Mouse (Mus musculus) thymus, adult 2 months (tissue): ENCODE data around the gene Cacnb2.

Source experiments
- CTCF ChIP-seq: fragments of 200-500 bp; IDR thresholded peaks from 2 replicates; pipeline ENCODE4 v1.5.1; 2012; ENCODE audit warnings: mild to moderate bottlenecking, control low read depth, low read length, moderate library complexity, borderline replicate concordance; ENCODE audit not compliant: control insufficient read depth, poor library complexity, insufficient read depth; ENCODE audit errors: extremely low read depth
- POLR2A ChIP-seq: fragments of 200-500 bp; IDR thresholded peaks from 2 replicates; pipeline ENCODE4 v1.6.1; 2012; ENCODE audit warnings: mild to moderate bottlenecking, low read length, control low read depth, moderate library complexity; ENCODE audit not compliant: control insufficient read depth, poor library complexity, insufficient read depth; ENCODE audit errors: extremely low read depth

DNA sequence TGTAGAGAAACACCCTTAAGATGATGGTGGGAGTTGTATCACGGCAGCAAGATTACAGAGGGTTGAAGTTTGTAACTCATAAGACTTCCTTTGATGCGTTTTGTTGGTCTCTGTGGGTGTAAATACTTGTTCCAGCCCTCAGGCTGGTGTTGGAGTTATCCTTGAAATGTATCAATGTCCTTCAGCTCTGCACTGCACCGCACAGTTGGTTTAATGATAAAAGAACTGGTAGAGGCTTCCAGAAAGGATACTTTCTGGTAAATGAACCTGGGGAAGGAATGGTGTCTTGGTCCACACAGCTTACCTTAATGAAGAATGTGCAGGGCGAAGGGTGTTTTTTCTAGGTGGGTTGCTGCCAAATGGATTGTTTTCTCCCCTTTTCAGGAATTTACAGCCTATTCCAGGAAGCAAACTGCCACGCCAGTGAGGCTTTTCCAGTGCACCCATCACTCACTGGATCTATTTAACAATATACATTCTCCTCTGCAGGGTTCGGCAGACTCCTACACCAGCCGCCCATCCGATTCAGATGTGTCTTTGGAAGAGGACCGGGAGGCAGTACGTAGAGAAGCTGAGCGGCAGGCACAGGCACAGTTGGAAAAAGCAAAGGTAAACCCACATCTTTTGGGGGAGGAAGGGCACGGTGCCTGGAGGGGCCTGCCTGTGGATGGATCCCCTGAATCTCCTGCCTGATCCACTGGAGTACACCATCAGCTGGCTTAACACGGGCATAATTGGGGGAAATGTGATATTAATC lies 271.6 kb downstream of the Cacnb2 start:
- TF ChIP-seq POLR2A (no peak), CTCF (no peak)
